ENCODE assay signal across 14 mouse cellular contexts in the genomic region with DNA sequence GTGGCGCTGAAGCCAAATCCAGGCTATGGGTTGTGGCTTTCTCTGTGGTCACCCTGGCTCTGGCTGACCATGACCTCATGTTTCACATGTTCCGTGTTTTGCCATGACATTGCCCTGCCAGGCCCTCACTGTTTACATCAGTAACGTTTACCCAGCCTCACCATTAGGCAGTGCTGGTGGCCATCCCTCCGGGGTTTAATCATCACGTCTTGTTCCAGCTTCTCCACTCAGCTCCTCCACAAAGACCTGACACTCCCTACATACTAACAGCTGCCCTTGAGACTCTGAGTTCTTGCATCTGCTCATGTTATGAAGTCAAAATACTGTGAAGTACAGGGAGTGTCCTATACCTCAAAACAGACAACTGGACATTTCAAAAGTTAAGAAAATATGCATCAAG. TPM values are rescaled to one million over a fixed set of nuclear protein-coding genes. Genes with fewer than 3 reads are reported as not detected.
"Had no signal": no experiment of that assay in that cellular context is flagged by ENCODE, and none has a peak within 500 bp of the region (broad histone marks: within the 10 kb centered on the region; RNA-seq: fewer than 3 reads in every experiment).

No protein-coding gene starts in this region.

- H3K4me2 ChIP-seq: limb, embryonic 12.5 days; liver, embryonic 13.5 days; lung, embryonic 15.5 days had no signal

- H3K27me3 ChIP-seq: limb, embryonic 12.5 days; liver, embryonic 13.5 days; lung, embryonic 15.5 days; midbrain, embryonic 13.5 days had no signal

- H3K27ac ChIP-seq: limb, embryonic 12.5 days; liver, embryonic 13.5 days; midbrain, embryonic 13.5 days had no signal

- H3K4me1 ChIP-seq: liver, embryonic 13.5 days had no signal

- H3K4me3 ChIP-seq: limb, embryonic 12.5 days; liver, embryonic 13.5 days; lung, embryonic 15.5 days; midbrain, embryonic 13.5 days had no signal

- H3K9me3 ChIP-seq: limb, embryonic 12.5 days; liver, embryonic 13.5 days; lung, embryonic 15.5 days; midbrain, embryonic 13.5 days had no signal

- H3K36me3 ChIP-seq: limb, embryonic 12.5 days; liver, embryonic 13.5 days; lung, embryonic 15.5 days; midbrain, embryonic 13.5 days had no signal

- H3K9ac ChIP-seq: limb, embryonic 12.5 days; liver, embryonic 13.5 days; liver, postnatal 0 days; lung, embryonic 15.5 days; midbrain, embryonic 13.5 days had no signal

- DNase-seq: kidney, postnatal 10 days; liver; liver, embryonic 13.5 days; liver, postnatal 0 days; lung, postnatal 36 days; right cerebral cortex, postnatal 4 days; spleen, adult 18-20 months; thymus, adult 18-20 months; thymus, postnatal 14 days had no signal

- ATAC-seq: liver, postnatal 0 days had no signal

RNA-seq across cellular contexts. Expression of gene Colgalt2, which starts 54.9 kb away (rescaled TPM):
- total RNA-seq: megakaryocyte progenitor cell, adult 5-6 weeks; neutrophil, adult 5-6 weeks had no signal
